Mouse (Mus musculus) liver, postnatal 0 days (tissue): ENCODE data around the gene Aldh1l1.

Source experiments
- CTCF ChIP-seq: sonication (generic); IDR thresholded peaks from 2 replicates; pipeline ENCODE4 v1.5.1; 2016; ENCODE audit warnings: antibody characterized with exemption, low read depth
- EP300 ChIP-seq: IDR thresholded peaks from 2 replicates; pipeline ENCODE4 v1.6.1; 2016; ENCODE audit warnings: antibody characterized with exemption, low read depth, mild to moderate bottlenecking

- 0 out of 2 replicates have a peak, but pooled peaks have one; percentile 21 for TF ChIP-seq CTCF
- TF ChIP-seq EP300: no peak
Measured at GRCm38 (mm10) chr6:90561234-90561781, 75.1 kb downstream of the Aldh1l1 start.
